Mouse (Mus musculus) retina, postnatal 1 day (tissue): ENCODE measurements around the gene Cul4a.
A peak's percentile ranks its signal among the peaks of the same experiment; 100 is the strongest.
"Not testable (repeated sequence)": the region's sequence is repeated elsewhere in the genome, so short reads cannot be mapped to it uniquely, and the experiment has no call there.

ENCODE experiments used
- DNase-seq: peaks from one replicate; pipeline ENCODE4 v3.0.0-alpha.2; 2012

Gene Cul4a

DNA sequence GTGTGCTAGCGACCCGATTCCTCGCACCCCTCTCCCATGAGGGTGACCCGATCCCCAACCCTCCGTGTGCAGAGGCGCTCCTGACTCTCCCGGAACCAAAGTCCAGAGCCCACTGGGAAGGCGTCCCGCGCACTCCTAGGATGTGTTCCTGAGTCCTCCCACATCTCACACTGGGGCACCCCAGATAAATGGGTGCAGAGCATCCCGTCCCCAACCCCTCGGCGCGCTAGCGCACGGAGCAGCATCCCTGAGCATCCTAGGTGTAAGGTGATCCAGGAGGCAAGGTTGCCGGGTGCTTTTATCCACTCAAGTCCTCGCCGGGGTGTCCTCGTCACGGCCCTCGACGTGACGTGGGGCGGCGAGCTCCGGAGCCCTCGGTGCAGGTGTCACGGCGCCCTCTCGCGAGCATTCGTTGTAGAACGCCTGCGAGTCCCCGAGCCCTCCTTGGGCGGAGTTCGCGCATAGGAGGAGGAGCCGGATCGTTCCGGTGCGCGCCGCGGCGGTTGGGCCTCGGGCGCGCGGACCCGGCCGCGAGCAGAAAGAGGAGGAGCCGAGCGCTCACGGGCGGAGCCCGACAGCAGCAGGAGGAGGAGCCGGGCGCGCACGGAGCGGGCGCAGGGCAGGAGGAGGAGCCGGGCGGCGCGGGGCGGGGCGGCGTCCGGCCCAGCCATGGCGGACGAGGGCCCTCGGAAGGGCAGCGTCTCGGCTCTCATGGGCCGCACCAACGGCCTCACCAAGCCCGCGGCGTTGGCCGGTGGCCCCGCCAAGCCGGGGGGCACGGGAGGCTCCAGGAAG lies at the start of gene Cul4a, which contains the start of gene Pcid2:
TSS of gene Cul4a (plus strand) at position 535 of the 795 bp plus-strand sequence.
TSS of gene Pcid2 (minus strand) at position 373 of the 795 bp plus-strand sequence.
- DNase-seq = peak; percentile 99

DNA sequence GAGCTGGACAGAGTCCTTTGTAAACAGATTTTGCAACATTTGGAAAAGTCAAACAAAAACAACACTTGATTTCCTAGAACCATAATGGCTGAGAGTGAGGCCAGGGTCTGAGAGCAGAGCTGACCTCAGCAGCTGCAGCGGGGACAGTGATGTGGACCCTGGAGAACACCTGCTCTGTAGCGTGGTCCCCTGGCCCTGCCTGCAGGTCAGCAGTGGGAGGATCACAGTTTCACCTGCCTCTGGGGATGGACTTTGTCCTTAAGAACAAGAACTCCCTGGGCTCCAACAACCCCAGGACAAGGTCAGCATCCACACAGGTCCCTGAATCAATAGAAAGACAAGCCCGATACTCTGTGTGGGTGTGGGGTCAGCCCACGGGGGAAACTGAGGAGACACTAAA lies 48.1 kb upstream of the Cul4a start:
- no peak for DNase-seq

DNA sequence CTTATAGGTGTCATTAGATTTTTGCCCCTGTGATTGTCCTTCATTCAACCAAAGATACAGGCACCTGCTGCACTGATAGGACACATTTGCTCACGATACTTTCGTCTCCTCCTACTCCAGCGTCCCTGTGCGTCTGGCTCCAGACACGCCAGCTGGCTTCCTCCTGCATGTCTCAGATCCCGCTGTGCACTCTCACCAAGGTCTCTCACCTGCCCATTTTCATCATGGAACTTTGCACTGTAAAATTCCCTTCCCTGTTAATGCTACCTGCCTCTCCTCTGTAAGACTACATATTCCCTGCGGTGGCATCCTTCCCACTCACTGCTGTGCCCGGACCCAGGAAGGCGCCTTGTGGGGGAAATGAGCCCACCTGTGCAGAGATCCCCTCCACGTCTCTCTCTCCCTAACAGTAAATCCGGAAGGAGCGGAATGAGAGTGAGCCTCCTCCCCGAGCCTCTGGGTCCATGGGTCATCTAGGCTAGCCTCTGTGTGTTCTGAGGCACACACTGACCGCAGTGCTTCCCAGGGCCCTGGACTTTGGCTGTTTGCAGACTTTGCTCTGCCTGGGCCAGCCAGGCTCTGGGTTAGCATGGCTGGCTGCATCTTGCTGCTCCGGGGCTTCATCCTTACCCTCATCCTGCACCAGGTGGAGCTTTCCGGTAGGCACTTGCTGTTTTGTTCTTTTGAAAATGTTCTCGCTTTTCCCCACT lies 44.8 kb upstream of the Cul4a start, which contains the start of gene Proz:
TSS of gene Proz (plus strand) at position 474 of the 710 bp plus-strand sequence.
- DNase-seq = no peak

DNA sequence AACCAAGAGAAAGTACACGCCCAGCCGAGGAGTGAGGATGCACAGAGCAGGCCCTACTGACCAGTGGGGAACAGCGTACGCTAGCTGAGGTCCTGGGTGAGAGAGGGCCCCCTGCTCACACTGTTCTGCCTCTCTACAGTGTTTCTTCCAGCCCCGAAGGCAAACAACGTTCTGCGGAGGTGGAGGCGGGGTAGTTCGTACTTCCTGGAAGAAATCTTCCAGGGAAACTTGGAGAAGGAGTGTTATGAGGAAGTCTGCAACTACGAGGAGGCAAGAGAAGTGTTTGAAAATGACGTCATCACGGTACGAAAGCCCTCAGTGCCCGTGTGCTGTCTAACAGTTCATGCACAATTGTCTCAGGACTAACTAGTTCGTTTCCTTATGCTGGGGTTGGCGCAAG lies 42.3 kb upstream of the Cul4a start:
- no peak for DNase-seq

DNA sequence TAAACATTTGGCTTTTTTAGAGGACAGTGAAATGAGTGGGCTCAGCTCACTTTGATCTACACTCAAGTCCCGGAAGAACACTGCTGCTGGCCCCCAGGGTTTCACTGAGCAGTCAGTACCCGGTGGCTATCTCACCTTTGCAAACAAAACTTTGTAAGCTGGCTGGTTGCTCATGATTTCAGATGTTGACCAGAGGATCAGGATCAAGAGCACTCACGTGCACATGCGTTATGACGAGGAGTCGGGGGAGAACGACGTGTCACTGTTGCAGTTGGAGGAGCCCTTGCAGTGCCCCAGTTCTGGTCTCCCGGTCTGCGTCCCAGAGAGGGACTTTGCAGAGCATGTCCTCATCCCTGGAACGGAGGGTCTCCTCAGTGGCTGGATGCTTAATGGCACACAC lies 32.2 kb upstream of the Cul4a start:
- DNase-seq = no peak

DNA sequence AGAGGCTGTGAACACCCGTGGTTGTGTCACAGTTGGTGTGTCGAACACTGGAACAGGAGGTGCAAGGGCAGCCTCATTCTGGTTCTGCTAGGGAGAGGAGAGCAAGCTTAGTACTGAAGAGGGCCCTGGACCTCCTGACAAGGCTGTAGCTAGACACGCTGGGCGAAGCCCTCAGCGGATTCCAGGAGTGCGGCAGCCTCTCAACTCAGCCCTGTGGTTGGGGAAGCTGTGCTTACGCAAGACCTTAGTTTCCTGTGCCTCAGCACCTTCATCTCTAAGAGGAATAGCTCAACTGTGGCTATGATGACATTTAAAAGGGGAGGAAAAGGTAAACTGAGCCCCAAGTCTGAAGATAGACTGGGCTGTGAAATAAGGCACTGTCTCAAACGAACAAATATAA lies 30.4 kb upstream of the Cul4a start:
- no peak for DNase-seq

DNA sequence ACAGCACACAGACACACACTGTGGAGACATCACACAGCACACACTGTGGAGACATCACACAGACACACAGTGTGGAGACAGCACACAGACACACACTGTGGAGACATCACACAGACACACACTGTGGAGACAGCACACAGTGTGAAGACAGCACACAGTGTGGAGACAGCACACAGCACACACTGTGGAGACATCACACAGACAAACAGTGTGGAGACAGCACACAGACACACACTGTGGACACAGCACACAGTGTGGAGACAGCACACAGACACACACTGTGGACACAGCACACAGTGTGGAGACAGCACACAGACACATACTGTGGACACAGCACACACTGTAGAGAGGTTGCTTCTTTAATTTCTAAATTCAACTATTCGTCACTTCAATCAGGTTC lies 29.8 kb upstream of the Cul4a start:
- DNase-seq = not testable (repeated sequence)

DNA sequence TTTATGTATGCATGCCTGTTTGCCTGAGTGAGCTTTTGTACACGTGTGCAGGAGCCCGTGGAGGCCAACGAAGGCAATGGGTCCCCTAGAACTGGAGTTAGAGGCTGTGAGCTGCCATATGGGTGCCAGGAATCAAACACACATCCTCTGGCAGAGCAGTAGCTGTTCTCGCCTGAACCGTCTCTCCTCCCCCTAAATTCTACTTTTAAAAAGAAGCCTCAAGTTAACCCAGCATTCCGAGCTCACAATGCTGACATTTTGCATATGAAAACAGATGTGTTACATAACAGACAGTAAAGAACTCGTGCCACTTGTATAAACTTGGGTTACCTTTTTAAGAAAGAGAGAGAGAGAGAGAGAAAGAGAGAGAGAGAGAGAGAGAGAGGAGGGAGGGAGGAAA lies 27.9 kb upstream of the Cul4a start:
- no peak for DNase-seq

DNA sequence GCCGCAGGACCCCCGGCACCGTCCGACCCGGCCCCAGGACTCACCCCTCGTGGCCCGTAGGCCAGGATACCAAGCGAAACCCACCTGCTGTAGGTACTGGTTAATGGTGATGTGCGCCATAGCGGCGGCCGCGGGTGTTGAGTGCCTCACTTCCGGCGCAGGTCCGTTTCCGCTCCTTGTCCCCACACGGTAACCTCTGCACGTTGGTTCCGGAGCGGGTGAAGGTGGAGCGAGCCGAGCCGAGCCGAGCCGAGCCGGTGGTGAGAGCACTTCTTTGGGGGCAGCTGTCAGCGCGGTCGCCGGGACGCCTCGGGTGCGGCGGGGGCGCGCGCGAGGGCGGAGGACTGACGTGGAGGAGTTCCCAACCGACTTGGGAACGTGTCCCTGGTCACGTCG lies 732 bp upstream of the Cul4a start:
- DNase-seq = peak; percentile 94

DNA sequence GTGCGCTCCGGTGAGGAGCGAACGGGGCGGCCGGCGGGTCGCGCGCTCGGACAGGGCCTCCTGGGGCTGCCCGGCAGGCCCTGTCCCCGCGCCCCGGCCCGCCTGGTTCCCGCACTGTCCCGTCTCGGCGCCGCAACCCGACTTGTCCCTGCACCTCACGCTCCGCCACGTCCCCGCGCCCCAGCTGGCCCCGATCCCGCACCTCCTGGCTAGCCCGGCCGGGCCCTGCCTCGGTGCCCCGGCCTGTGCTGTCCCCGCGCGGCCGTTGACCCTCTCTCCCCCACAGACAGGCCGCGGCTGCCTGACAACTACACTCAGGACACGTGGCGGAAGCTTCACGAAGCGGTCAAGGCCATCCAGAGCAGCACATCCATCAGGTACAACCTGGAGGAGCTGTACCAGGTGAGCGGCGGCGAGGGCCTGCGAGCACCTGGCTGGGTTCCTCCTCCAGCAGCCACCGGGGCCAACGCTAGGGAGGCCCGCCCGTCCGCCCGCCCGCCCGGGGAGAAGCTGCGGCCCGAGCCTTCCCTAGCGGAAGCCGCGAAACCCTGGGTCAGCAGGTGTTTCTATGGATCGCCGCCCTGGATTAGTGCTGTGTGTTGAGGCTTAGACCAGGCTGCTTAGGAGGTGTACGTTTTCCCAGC lies 609 bp downstream of the Cul4a start:
- DNase-seq = peak; percentile 68

DNA sequence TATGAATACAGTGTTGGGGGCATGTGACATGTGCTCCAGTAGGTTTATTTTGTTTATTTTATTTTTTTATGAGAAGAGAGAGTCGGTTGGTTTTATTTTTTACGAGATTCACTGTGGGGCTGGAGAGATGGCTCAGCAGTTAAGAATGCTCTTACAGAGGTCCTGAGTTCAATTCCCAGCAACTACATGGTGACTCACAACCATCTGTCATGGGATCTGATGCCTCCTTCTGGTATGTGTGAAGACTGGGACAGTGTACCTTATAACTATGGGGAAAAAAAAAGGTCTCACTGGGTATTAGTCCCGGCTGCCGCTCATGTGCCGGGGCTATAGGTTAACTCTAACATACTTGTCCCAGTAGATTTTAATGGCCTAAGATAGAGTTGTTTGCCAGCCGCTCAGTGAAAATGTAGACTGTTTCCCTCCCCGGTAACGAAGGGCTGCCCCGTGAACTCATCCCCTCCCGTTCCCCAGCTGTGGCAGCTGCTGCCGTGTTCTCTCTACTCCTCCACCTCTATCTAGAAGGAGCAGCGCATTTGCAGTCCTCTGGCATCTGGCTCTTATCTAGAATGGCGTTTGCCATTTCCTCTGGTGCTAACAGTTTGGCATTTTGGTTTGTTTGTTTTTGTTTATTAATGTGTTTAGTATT lies 2.7 kb downstream of the Cul4a start:
- DNase-seq = no peak

DNA sequence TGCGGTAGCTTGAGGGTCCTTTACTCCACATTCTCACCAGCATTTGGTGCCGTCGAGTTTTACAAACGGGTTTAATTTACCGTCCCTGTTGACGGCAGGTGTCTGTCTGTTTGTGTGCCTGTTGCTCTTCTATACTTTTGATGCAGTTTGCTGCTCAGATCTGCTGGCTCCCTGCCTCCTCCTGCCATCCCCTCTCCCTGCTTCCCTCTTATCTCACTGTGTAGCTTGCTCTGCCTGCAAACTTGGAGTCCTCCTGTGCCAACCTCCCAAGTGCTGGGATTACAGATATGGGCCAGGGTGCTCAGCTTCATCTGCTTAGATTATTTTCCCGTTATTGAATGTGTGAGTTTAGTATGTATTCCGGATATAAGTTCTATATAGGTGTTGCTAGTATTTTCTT lies 3.5 kb downstream of the Cul4a start:
- DNase-seq = no peak

DNA sequence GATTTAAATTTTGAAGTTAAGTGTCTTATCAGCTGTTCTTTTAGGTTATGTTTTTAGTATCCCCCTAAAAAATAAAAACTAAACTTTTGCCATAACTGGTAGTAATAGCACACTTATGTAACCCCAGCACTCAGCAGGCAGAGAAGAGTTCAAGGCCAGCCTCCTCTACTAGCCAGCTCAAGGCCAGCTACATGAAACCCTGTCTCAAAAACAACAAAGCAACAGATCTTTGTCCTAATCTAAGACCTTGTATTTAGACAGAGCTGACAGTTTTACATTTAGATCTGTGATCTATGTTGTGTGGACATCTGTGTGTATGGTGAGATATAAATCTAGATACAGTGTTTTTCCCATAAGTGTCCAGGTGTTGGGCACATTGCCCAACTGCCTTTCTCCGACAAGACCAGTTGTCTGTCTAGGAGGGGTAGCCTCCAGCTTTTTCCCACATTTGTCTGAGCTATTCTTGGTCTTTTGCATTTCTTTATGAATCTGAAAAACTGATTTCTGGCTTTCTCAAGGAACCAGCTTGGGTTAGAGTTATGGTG lies 4.1 kb downstream of the Cul4a start:
- DNase-seq = no peak

DNA sequence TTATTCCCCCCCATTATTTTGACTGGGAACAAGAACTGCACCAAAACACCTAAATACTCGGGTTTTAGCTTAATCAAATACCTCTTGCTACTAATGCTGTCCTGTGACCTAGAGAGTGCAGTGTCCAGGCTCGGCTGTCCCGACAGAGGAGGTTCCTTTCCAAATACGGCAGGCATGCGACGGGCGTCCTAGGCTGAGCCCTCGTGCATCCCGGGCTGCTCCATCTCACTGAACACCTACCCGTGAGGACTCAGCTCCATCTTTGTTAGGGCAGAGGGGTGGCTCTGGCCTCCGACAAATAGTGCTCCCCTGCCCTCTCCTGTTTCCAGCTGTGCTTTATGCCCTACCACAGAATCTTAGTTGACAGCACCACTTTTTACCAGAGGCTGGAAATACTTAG lies 6.5 kb downstream of the Cul4a start:
- DNase-seq = no peak

DNA sequence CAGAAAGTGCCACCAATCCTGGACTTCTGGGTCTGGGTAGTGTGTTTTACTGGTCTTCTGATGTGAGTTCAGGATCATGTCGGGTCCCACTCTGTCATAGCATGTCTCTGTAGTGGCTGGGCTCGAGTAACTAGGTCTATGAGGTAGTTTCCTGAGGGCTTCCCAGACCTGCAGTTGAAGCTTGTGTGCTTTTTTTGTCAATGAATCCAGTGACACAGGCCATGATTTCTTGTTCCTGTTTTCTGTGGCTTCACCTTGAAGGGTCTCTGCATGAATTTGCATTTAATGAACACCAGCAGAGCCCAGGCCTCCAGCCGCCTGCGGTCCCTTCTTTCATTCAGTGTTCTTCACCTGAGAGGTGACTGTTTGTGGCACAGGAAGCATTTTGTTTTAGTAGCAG lies 7.8 kb downstream of the Cul4a start:
- DNase-seq = no peak

DNA sequence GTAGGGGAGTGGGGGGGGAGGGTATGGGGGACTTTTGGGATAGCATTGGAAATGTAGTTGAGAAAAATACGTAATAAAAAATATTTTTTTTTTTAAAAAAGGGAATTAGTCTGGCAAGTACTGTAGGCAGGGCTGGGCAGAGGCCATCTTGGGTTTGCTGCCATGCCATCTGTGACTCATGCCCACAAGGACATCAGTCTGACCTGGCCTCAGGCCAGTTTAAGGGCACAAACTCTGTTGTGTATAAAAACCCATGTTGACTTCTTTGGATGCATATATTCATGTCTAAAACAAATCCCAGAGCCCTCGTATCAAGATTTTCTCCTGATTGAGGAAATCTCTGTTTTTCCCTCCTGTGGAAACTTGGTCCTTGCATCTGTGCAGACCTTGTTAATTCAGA lies 11.7 kb downstream of the Cul4a start:
- DNase-seq = no peak

DNA sequence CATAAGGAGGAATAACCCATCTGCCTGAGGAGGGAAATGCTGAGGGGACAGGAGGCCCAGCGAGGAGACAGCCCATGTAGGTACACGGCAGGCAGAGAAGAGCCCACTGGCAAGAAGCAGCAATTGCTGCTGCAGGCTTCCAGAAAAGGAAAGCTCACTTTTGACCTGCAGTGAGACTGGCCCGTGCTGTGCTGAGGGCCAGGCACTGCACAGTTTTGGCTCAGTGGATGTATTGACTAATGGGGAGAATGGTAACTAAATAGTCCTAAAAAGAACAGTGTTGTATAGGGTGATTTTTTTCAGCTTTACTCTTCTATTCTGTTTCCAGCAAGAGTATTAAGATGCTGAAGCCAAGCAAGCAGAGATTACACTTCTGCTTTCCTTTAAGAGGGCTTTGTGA lies 13.1 kb downstream of the Cul4a start:
- DNase-seq = no peak

DNA sequence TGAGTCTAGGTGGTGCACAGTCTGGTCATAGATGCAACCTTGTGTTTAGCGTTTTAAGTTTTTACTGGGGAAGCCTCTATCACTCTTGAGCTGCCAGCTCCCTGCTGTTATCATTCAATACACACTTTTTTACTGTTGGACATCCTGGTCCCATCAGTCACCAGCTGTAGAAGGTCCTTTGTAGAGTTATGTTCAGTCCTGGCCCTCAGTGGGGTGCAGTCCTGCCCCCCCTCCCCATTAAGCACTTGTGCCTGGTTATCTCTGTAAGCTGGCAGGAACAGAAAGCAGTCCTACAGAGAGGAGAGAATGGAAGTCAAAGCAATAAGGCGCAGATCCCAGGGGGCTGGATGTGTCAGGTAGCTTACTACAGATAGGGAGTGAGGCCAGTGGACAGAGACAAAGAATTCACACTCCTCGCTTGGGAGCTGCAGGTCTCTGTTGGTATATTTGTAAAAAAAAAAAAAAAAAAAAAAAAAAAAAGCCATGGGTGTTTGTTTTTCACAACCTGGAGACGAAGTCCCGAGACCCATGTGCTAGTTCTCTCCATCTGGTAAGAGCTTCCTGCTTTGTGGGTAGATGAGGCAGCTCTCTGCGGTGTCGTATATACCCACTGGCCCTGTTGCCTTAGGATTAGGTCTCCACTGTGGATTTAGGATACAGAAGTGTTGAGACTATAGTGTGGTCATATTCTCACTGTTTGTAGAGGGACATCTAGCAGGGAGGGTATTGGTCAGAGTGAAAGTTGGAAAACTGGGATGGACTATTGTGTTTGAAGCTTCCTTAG lies 15.7 kb downstream of the Cul4a start:
- DNase-seq = no peak

DNA sequence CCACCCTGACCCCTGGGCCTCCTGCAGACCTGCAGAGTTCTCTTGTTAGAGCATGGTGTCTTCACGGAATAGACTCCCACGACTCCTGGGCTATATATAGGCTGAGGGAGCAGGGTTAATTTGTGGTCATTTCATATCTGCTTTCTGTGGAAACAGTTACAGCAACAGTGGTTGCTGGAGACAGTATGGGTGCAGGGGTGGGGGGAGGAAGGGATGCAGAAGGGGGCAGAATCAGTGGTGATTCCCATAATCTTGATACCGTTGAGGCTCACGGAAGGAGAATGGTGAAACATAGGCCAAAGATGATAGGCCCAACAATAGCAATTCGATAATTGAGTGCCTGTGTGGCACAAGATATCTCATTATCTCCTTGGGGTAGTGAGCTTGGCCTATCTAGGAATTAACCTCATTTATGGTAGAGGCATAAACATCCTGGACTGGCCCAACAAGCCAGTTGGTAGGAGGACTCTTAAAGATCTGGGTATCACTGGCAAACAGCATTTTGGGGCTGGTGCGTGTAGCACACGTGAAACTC lies 17.5 kb downstream of the Cul4a start:
- no peak for DNase-seq

DNA sequence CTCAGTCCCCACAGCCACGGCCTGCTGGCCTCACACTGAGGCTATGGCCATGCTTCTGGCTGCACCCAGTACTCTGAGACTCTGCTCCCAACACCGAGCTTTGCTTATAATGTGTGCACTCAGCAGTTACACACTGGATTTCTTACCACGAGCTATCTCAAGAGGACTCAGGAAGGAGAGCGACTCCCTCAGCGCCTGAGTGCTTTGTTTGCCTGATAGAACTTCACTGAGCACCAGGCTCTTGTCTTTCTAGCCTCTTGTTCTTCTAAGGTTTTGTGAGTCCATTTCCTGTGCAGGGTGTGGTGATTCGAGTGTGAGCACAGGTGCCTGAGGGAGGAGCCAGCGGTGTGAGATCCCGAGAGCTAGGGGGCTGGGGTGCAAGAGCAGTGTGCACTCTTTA lies 19.5 kb downstream of the Cul4a start:
- DNase-seq = no peak

DNA sequence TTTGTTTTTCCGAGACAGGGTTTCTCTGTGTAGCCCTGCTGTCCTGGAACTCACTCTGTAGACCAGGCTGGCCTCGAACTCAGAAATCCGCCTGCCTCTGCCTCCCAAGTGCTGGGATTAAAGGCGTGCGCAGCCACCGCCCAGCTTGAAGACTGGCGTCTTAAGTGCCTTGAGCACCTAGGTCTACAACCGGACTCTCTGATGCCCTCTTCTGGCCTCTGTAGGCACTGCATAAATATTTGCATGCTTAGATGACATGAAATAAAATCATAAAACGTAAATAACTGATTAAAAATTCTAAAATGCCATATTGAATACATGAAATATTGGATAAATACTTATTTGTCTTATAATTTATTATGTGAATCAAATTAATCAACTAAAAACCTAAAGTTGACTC lies 26.8 kb downstream of the Cul4a start:
- peak; percentile 67 for DNase-seq

DNA sequence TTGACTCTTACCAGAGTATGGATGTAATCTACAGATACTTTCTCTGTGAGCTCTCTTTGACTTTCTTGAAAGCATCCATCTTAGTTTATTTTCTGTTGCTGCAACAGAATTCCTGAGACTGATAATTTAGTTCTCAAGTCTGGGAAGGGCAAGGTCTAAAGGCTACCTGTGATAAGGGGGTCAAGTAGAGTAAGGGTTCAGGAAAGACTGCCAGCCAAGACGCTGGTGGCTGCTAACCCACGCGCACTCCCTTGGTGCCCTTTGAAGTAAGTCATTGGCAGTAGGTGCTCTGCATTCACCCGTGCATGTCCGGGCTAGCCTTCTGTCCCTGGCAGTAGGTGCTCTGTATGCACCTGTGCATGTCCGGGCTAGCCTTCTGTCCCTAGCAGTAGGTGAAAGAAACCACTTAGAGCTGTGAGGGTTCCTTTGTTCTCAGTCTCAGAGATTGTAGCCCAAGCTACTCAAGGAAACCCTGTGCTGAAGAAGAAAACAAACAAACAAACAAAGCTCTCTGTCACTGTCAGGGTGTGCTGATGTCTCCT lies 34.3 kb downstream of the Cul4a start:
- DNase-seq = no peak
